ENCODE assay signal across 8 mouse cellular contexts in genomic region chr7:63936188-63936985, GRCm38 (mm10). TPM values are rescaled to one million over a fixed set of nuclear protein-coding genes. Genes with fewer than 3 reads are reported as not detected.
DNase-seq lines count a peak whose midpoint lies in the region; ATAC-seq and TF ChIP-seq lines count a peak whose summit lies in the region.

No protein-coding gene starts in this region.

- no peak for TF ChIP-seq POLR2A in olfactory bulb, adult 2 months (IDR thresholded peaks at IDR 0.05; ENCODE audit: insufficient read depth, low read depth, low read length)
- peak; percentile 53; the same call in 1 of the 2 replicates for TF ChIP-seq POLR2A in thymus, adult 2 months (IDR thresholded peaks at IDR 0.05; ENCODE audit: control insufficient read depth, extremely low read depth, insufficient read depth, low read length, poor library complexity)

- 1% methylated on average over 34 of the region's 34 CpGs for WGBS in forebrain, embryonic 12.5 days
- 2% methylated on average over 34 of the region's 34 CpGs for WGBS in heart, postnatal 0 days
- WGBS in lung, embryonic 15.5 days = under 1% methylated on average over 34 of the region's 34 CpGs
- WGBS in olfactory bulb, adult 2 months = 1% methylated on average over 34 of the region's 34 CpGs
- 2% methylated on average over 34 of the region's 34 CpGs for WGBS in thymus, adult 2 months

- no peak for TF ChIP-seq EP300 in heart, postnatal 0 days (IDR thresholded peaks at IDR 0.05; ENCODE audit: low read depth)

- peak overlapping the region; percentile 95 for H3K27ac ChIP-seq in forebrain, embryonic 12.5 days
- peak overlapping the region; percentile 98 for H3K27ac ChIP-seq in heart, postnatal 0 days (ENCODE audit: low read depth)
- H3K27ac ChIP-seq in lung, embryonic 15.5 days = peak overlapping the region; percentile 96
- peak overlapping the region; percentile 73 for H3K27ac ChIP-seq in olfactory bulb, adult 2 months (ENCODE audit: insufficient read depth, low read depth, low read length)
- H3K27ac ChIP-seq in thymus, adult 2 months (ENCODE audit: control insufficient read depth, insufficient read depth, low read length) = peak overlapping the region; percentile 91

- H3K36me3 ChIP-seq in E14TG2a.4 (ENCODE audit: insufficient read depth, low read length) = peaks cover 15% of the 10 kb centered on the region
- H3K36me3 ChIP-seq in forebrain, embryonic 12.5 days (replicated peaks) = no peaks in the 10 kb centered on the region
- 0 out of 2 replicates have a peak, but pooled peaks cover 3% of the 10 kb centered on the region for H3K36me3 ChIP-seq in heart, postnatal 0 days (replicated peaks; ENCODE audit: control insufficient read depth, insufficient read depth, low read length)
- no peaks in the 10 kb centered on the region for H3K36me3 ChIP-seq in lung, embryonic 15.5 days
- no peaks in the 10 kb centered on the region for H3K36me3 ChIP-seq in thymus, adult 2 months (ENCODE audit: control insufficient read depth, insufficient read depth, low read length)

- H3K9me3 ChIP-seq in E14TG2a.4 (ENCODE audit: low read length) = no peaks in the 10 kb centered on the region
- H3K9me3 ChIP-seq in forebrain, embryonic 12.5 days = no peaks in the 10 kb centered on the region
- H3K9me3 ChIP-seq in heart, postnatal 0 days (replicated peaks; ENCODE audit: control insufficient read depth, low read length) = no peaks in the 10 kb centered on the region
- no peaks in the 10 kb centered on the region for H3K9me3 ChIP-seq in lung, embryonic 15.5 days

- peak overlapping the region; percentile 93 for H3K4me3 ChIP-seq in E14TG2a.4 (replicated peaks; ENCODE audit: low read length)
- peak overlapping the region; percentile 97 for H3K4me3 ChIP-seq in forebrain, embryonic 12.5 days (replicated peaks)
- peak overlapping the region; percentile 98 for H3K4me3 ChIP-seq in heart, postnatal 0 days (ENCODE audit: low read depth, low read length)
- H3K4me3 ChIP-seq in lung, embryonic 15.5 days = peak overlapping the region; percentile 81
- H3K4me3 ChIP-seq in olfactory bulb, adult 2 months (ENCODE audit: insufficient read depth, low read depth, low read length) = peak overlapping the region; percentile 91
- H3K4me3 ChIP-seq in thymus, adult 2 months (ENCODE audit: control insufficient read depth, insufficient read depth, low read length) = peak overlapping the region; percentile 79

- ATAC-seq in forebrain, embryonic 12.5 days (ENCODE audit: low FRiP score) = no peak
- no peak for ATAC-seq in heart, postnatal 0 days (ENCODE audit: insufficient read depth, low read depth)
- no peak for ATAC-seq in lung, embryonic 15.5 days (ENCODE audit: borderline replicate concordance, extremely low read depth, low FRiP score, low TSS enrichment)

- no peaks in the 10 kb centered on the region for H3K27me3 ChIP-seq in E14TG2a.4 (ENCODE audit: insufficient read depth, low read length)
- peaks cover 6% of the 10 kb centered on the region for H3K27me3 ChIP-seq in forebrain, embryonic 12.5 days
- no peaks in the 10 kb centered on the region for H3K27me3 ChIP-seq in heart, postnatal 0 days (ENCODE audit: control insufficient read depth, insufficient read depth, low read length)
- no peaks in the 10 kb centered on the region for H3K27me3 ChIP-seq in lung, embryonic 15.5 days
- H3K27me3 ChIP-seq in thymus, adult 2 months (ENCODE audit: control insufficient read depth, insufficient read depth, low read length) = no peaks in the 10 kb centered on the region

- H3K4me1 ChIP-seq in E14TG2a.4 (replicated peaks; ENCODE audit: low read depth, low read length) = peaks cover 61% of the 10 kb centered on the region
- peaks cover 37% of the 10 kb centered on the region for H3K4me1 ChIP-seq in forebrain, embryonic 12.5 days
- peaks cover 37% of the 10 kb centered on the region for H3K4me1 ChIP-seq in heart, postnatal 0 days (ENCODE audit: control insufficient read depth, insufficient read depth)
- H3K4me1 ChIP-seq in lung, embryonic 15.5 days = peaks cover 30% of the 10 kb centered on the region
- peaks cover 21% of the 10 kb centered on the region for H3K4me1 ChIP-seq in olfactory bulb, adult 2 months (ENCODE audit: control insufficient read depth, insufficient read depth, low read length)
- peaks cover 39% of the 10 kb centered on the region for H3K4me1 ChIP-seq in thymus, adult 2 months (replicated peaks; ENCODE audit: control insufficient read depth, insufficient read depth, low read length)

- H3K4me2 ChIP-seq in forebrain, embryonic 12.5 days = peak overlapping the region; percentile 94
- H3K4me2 ChIP-seq in heart, postnatal 0 days (ENCODE audit: low read depth, low read length) = peak overlapping the region; percentile 87
- H3K4me2 ChIP-seq in lung, embryonic 15.5 days = peak overlapping the region; percentile 76

- peak; percentile 70 for DNase-seq in c-Kit-positive CD71-positive TER-119-negative erythroid progenitor cells, embryonic 14.5 days (ENCODE audit: low read depth)
- peak; percentile 78 for DNase-seq in heart, postnatal 0 days (ENCODE audit: low spot score)
- peak; percentile 80 to 87 for DNase-seq in kidney, postnatal 4 days
- peak; percentile 78 for DNase-seq in thymus, adult 2 months

- no peak for TF ChIP-seq CTCF in E14TG2a.4 (conservative IDR thresholded peaks at IDR 0.05; ENCODE audit: low read length)
- peak; percentile 38 for TF ChIP-seq CTCF in heart, postnatal 0 days (IDR thresholded peaks at IDR 0.05; ENCODE audit: low read depth)
- no peak for TF ChIP-seq CTCF in olfactory bulb, adult 2 months (IDR thresholded peaks at IDR 0.05; ENCODE audit: insufficient read depth, low read depth, low read length)
- no peak for TF ChIP-seq CTCF in thymus, adult 2 months (IDR thresholded peaks at IDR 0.05; ENCODE audit: borderline replicate concordance, control insufficient read depth, extremely low read depth, insufficient read depth, low read length, poor library complexity)

- H3K9ac ChIP-seq in forebrain, embryonic 12.5 days = peak overlapping the region; percentile 95
- H3K9ac ChIP-seq in heart, postnatal 0 days (replicated peaks; ENCODE audit: low read depth, low read length) = peak overlapping the region; percentile 96
- H3K9ac ChIP-seq in lung, embryonic 15.5 days = peak overlapping the region; percentile 82

RNA-seq across cellular contexts. Expression of gene Klf13, which starts 2.3 kb away (rescaled TPM):
- 21.9 and 26.1 TPM in 2 replicates for polyA plus RNA-seq in forebrain, embryonic 12.5 days (2016; fragmentation: Nextera tagmentation; extraction: Ambion mirVana)
- total RNA-seq in heart, postnatal 0 days (2014; rRNA removed; ENCODE audit: low replicate concordance) = 40.7 and 47.4 TPM in 2 replicates
- polyA plus RNA-seq in heart, postnatal 0 days (2015; fragmentation: Nextera tagmentation; extraction: Ambion mirVana) = 26.0 and 26.5 TPM in 2 replicates
- 34.4 and 35.1 TPM in 2 replicates for polyA plus RNA-seq in lung, embryonic 15.5 days (2015; fragmentation: Nextera tagmentation; extraction: Ambion mirVana)
- 47.4 and 143 TPM in 2 replicates for polyA plus RNA-seq in olfactory bulb, adult 2 months (2012; ENCODE audit: insufficient read depth, insufficient read length, low replicate concordance, missing spikeins)
- 172 and 234 TPM in 2 replicates for polyA plus RNA-seq in thymus, adult 2 months (2012; rRNA removed)

RNA-seq across cellular contexts. Expression of gene E030018B13Rik, which starts 19.7 kb away (rescaled TPM):
- not detected in 2 replicates for polyA plus RNA-seq in forebrain, embryonic 12.5 days (2016; fragmentation: Nextera tagmentation; extraction: Ambion mirVana)
- not detected in 2 replicates for total RNA-seq in heart, postnatal 0 days (2014; rRNA removed; ENCODE audit: low replicate concordance)
- polyA plus RNA-seq in heart, postnatal 0 days (2015; fragmentation: Nextera tagmentation; extraction: Ambion mirVana) = 0.11 and 0.15 TPM in 2 replicates
- polyA plus RNA-seq in lung, embryonic 15.5 days (2015; fragmentation: Nextera tagmentation; extraction: Ambion mirVana) = 0.15 and 0.26 TPM in 2 replicates
- polyA plus RNA-seq in olfactory bulb, adult 2 months (2012; ENCODE audit: insufficient read depth, insufficient read length, low replicate concordance, missing spikeins) = not detected in 2 replicates
- polyA plus RNA-seq in thymus, adult 2 months (2012; rRNA removed) = not detected in 2 replicates
